Mouse (Mus musculus) splenic B cell, adult 2 months (primary cell): ENCODE results near the gene March9.
"Not testable (repeated sequence)": the region's sequence is repeated elsewhere in the genome, so short reads cannot be mapped to it uniquely, and the experiment has no call there.

Experiments used
- DNase-seq: peaks from one replicate; pipeline ENCODE4 v3.0.0-alpha.2; 2011; ENCODE audit warnings: low read depth, low spot score
- H3K27me3 ChIP-seq: 2 replicates; pipeline ENCODE4 v1.6.1; 2012; ENCODE audit warnings: mild to moderate bottlenecking, low read length, moderate library complexity, mixed read lengths; ENCODE audit not compliant: control insufficient read depth, poor library complexity, insufficient read depth, severe bottlenecking
- H3K36me3 ChIP-seq: 2 replicates; pipeline ENCODE4 v1.6.1; 2012; ENCODE audit warnings: mild to moderate bottlenecking, low read length, moderate library complexity, mixed read lengths; ENCODE audit not compliant: control insufficient read depth, poor library complexity, insufficient read depth, severe bottlenecking

Gene March9

GRCm38 (mm10) chr10:127072969-127073368 is 13.0 kb upstream of the March9 start:
- not testable (repeated sequence) for H3K36me3 ChIP-seq, DNase-seq, H3K27me3 ChIP-seq

GRCm38 (mm10) chr10:127072270-127072669 is 12.3 kb upstream of the March9 start:
- not testable (repeated sequence) for H3K27me3 ChIP-seq, DNase-seq, H3K36me3 ChIP-seq

DNA sequence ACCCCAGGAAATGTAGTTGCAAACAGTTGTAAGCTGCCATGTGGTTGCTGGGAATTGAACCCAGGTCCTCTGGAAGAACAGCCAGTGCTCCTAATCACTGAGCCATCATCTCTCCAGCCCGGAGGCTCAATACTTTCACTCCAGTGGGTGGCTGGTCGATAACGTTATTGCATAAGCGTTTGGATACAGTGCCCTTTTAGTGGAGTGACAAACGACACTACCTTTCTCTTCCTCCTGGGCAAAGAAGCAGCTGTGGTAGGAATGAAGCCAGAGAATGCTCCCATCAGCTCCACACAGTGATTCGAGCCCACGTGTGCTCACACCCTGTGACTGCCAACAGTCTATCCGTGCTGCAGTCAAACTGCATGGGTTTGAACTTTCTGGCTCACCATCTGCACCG is 11.2 kb upstream of the March9 start:
- DNase-seq: no peak
- Histone ChIP-seq H3K36me3 (0 out of 2 replicates have a peak, but pooled peaks cover 5% of the 10 kb centered on the region), H3K27me3 (no peaks in the 10 kb centered on the region)

- peak; percentile 82 for DNase-seq
- no peaks in the 10 kb centered on the region for H3K27me3 ChIP-seq
- peaks cover 5% of the 10 kb centered on the region for H3K36me3 ChIP-seq
Measured at GRCm38 (mm10) chr10:127070190-127071121, 10.5 kb upstream of the March9 start, which contains the start of gene Tspan31. Tspan31 (minus strand) TSS chr10:127070264.

GRCm38 (mm10) chr10:127069281-127070189 is 9.6 kb upstream of the March9 start:
- no peaks in the 10 kb centered on the region for H3K27me3 ChIP-seq
- no peak for DNase-seq
- peaks cover 5% of the 10 kb centered on the region for H3K36me3 ChIP-seq

DNA sequence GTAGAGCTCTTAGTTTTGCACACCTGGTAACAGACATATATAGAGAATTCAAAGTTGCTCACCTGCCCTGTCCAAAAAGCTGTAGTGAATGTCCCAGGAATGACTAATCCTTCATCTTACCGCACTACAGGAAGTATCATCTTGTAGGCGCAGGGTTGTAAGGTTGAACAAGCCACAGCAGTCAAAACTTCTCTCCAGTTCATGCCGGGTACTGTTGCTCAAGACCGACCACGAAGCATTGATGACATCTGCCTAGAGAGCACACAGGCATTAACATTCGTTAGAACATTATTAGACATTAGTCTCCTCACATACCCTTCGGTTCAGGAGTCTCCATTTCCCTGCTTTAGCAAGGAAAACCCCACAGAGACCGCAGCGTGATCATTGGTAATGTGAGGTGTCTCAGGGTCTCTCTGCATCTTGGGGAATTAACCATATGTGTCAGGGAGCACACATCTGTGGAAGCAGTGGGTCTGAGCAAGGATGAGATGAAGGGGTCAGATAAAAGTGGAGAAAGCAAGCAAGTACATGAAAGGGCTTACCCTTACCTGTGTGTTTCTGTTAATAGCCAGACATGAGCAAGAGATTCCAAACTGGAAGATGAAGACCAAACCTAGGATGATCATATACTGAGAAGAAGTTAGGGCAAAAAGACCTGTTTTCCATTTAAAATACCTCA is 8.5 kb upstream of the March9 start:
- DNase-seq: no peak
- Histone ChIP-seq H3K27me3 (no peaks in the 10 kb centered on the region), H3K36me3 (peaks cover 5% of the 10 kb centered on the region)

DNA sequence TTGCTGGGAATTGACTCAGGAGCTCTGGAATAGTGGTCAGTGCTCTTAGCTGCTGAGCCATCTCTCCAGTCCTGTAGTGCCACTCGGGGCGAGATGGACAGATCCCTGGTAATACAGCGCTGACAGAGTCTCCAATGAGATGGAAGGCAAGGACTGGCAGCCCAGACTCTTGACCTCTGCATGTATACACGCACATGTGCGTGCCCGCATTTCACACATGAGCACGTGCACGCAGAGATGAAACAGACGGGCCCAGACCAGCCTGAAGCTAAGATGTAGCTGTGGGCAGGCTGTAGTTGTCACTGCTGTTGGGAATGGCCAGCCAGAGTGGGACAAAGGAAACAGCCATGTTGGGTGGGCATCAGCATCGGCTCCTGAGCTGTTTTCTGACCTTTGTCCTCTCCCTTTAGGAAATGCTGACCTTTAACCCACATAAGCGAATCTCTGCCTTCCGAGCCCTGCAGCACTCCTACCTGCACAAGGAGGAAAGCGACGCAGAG is 6.6 kb upstream of the March9 start:
- no peak for DNase-seq
- peaks cover 5% of the 10 kb centered on the region for H3K36me3 ChIP-seq
- no peaks in the 10 kb centered on the region for H3K27me3 ChIP-seq

GRCm38 (mm10) chr10:127065981-127066380 is 6.0 kb upstream of the March9 start:
- no peak for DNase-seq
- Histone ChIP-seq H3K36me3 (peaks cover 5% of the 10 kb centered on the region), H3K27me3 (no peaks in the 10 kb centered on the region)

- peaks cover 5% of the 10 kb centered on the region for H3K36me3 ChIP-seq
- peak; percentile 34 for DNase-seq
- no peaks in the 10 kb centered on the region for H3K27me3 ChIP-seq
Measured at GRCm38 (mm10) chr10:127063913-127064870, 4.2 kb upstream of the March9 start.

DNA sequence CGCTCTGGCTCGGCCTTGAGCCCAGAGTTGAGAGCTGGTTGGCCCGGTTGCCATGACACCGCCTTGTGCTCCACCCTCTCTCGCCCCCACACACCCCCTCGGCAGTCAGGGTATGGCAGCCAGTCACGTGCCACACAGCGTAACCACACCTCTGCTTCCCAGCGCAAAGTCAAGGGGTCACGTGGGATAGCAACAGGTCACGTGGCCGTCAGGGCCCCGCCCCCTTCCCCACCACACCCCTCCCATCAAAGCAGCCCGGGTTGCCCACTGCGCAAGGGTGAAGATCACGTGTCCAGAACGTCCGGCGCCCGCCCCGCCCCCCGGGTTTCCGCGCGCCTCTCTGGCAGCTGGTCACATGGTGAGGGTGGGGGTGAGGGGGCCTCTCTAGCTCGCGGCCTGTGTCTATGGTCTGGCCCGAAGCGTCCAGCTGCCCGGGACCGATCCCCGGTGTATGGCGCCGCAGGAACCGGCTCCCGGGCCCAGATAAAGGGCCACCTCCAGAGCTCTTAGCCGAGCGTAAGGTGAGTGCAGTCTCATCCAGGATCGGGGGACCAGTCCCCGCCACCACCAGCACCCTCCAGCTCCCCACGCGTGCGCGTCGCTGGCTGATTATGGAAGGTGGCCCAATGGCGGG is 3.4 kb upstream of the March9 start, which contains the start of gene Cdk4:
Cdk4 (plus strand) TSS at position 296 of the 634 bp plus-strand sequence.
- DNase-seq: peak; percentile 99
- Histone ChIP-seq H3K27me3 (no peaks in the 10 kb centered on the region), H3K36me3 (peaks cover 5% of the 10 kb centered on the region)

DNA sequence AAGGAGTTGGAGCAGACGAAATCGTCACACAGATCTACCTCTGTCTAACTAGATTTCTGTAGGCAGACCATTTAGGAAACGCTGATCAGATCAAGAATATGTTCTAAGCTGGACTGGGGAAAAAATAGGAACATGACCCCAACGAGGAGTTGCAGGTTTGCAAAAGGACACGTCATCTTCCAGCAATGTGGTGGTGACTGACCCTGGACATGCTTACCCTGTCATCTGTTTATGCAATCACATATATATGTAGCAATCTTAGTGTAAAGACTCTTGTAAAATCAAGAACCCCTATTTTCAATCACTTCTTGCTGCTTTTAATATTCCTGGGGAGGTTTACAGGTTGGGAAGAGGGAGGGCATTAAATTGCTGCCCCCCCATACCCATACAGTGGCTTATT is 2.5 kb upstream of the March9 start:
- Histone ChIP-seq H3K27me3 (no peaks in the 10 kb centered on the region), H3K36me3 (peaks cover 2% of the 10 kb centered on the region)
- DNase-seq: no peak

DNA sequence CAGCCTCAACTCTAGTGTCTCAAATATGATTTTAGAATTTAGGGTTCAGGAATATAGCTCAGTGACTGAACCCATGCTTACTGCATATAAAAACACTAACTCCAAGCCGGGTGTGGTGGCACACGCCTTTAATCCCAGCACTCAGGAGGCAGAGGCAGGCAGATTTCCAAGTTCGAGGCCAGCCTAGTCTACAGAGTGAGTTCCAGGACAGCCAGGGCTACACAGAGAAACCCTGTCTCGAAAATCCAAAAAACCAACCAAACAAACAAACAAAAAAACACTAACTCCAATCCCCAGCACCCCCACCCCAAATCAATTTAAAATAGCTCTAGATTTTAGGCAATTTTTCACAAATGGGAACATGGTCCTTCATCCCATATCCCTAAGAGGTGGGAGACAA is 2.1 kb upstream of the March9 start:
- not testable (repeated sequence) for DNase-seq, H3K27me3 ChIP-seq, H3K36me3 ChIP-seq

GRCm38 (mm10) chr10:127061513-127061912 is 1.5 kb upstream of the March9 start:
- H3K36me3 ChIP-seq: no peaks in the 10 kb centered on the region; the same call in none of the 2 replicates
- no peak for DNase-seq
- no peaks in the 10 kb centered on the region for H3K27me3 ChIP-seq
